Mouse (Mus musculus) thymus, adult 18-20 months (tissue): Measurements from ENCODE around the gene Kctd17.

ENCODE experiments used
- DNase-seq, 2 experiments: peaks; one replicate each; pipeline ENCODE4 v3.0.0; 2022; ENCODE audit warnings: mixed read lengths in 2 of 2

The Kctd17 gene

DNA sequence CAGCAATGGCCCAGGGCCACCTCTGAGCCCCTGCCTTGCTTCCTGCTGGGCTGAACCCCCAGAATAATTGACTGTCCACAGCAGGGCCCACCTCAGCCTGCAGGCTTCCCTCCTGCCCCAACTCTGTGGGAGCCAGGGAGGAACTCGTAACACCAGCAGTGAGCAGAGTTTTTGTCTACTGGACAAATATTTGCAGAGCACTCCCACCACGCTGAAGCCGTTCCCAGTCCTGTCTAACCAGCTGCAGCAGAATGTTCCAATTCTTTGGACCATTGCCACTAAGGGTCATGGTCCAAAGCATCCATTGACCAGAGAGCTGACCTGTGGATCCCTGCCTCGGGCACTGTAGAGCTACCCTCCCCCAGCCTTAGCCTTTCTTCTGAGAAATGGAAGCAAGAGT lies 11.4 kb upstream of the Kctd17 start:
- DNase-seq: no peak

DNA sequence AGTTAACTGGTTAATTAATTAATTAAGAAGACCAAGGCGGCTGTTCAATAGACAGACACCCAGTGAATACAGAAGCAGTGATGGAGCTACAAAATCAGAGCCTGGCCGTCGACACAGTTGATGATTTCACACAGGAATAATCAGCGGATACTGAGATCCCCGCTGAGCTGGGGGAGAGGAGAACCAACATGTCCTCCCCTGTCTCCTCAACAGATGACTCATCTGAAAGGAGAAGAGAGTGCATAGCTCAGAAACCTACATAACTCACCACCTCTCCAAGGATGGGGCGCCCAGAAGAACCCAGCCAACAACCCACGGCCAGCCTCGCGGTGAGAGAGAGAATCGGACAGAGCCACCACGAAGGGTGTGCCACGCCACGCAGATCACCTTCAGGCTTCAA lies 8.0 kb upstream of the Kctd17 start:
- no peak for DNase-seq

DNA sequence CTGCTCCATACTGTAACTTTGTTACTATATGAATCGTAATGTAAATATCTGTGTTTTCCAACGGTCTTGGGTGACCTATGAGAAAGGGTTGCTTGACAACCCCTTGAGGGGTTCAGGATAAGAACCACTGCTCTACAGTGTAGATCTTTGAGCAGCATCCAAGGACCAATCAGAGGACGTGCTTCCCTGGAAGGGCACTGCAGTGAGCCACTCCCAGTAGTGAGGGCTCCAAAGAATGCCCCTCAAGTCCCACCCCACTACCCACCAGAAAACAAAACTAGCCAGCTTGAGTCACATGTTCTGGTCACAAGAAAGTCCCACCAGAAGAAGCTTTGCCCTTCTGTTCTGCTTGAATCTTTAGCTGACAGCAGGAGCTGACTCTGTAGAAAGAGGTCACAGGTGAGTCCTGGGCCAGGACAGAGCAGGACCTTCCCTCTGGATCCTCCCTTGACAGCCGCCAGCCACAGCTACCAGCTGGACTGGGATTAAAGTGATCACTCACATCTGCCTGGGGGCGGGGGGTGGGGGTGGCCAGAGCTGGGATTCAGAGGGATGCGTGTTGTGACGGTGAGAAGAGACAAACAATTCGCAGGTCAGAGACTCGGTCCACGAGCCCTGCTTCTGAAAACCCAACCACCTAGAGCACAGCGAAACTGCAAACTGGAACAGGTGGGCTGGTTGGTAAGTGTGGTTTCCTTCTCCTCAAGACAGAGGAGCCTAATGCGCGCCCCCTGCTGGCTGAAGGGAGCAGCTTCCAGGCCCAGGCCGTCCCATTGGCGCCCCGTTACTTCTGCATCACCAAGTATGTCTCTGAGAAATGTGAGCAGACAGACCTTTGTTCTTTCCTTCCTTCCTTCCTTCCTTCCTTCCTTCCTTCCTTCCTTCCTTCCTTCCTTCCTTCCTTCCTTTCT lies 6.1 kb upstream of the Kctd17 start:
- DNase-seq: peak; percentile 67 to 69

DNA sequence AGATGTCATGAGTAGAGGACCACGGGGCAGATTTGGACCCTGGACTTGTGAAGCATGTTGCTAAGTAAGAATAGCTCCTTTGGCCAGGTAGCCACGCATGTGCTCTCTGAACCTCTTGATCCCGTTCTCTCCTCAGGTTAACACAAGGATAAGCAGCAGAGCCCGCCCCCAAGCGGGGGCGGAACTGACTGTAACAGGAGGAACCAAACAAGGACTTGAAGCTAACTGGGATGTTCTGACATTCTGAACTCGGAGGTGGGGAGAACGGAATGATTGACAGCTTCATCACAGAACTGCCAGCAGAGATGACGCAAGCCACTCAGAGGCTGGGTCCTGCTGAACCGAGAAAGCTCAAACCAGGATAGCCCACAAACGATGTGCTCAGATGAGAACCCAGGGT lies 3.9 kb upstream of the Kctd17 start:
- no peak for DNase-seq

DNA sequence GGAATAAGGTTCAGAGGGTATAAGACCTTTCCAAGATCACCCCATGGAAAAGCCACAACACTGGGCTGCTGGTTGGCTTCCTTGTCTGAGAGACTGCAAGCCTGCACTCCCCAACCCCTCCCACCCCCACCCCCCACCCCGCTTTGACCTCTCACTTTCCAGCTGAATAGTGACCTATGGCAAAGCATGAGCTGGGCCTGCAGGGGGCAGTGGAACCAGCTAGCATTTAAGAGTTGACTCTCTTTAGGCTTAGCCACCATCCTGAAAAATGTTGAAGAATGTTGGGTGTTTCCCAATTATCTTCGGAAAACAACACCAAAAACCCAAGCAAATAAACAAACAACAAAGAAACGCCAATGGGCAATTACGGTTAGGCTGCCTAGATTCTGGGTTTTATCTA lies 3.1 kb upstream of the Kctd17 start:
- DNase-seq: no peak

DNA sequence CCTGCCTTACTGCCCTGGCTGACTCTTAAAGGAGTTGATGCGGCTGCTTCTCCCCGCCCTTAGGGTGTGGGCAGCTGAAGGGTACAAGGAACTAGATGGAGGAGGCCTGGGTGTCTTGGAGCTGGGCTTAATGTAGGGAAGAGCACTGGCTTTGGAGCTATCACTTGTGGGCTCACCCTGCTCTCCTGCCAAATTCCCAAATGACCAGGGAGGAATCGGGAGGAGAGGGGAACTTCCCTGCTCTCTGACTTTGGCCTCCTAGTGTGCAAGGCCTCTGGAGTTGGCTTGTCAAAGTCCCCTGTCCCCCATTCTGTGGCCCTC lies 735 bp downstream of the Kctd17 start:
- no peak for DNase-seq

DNA sequence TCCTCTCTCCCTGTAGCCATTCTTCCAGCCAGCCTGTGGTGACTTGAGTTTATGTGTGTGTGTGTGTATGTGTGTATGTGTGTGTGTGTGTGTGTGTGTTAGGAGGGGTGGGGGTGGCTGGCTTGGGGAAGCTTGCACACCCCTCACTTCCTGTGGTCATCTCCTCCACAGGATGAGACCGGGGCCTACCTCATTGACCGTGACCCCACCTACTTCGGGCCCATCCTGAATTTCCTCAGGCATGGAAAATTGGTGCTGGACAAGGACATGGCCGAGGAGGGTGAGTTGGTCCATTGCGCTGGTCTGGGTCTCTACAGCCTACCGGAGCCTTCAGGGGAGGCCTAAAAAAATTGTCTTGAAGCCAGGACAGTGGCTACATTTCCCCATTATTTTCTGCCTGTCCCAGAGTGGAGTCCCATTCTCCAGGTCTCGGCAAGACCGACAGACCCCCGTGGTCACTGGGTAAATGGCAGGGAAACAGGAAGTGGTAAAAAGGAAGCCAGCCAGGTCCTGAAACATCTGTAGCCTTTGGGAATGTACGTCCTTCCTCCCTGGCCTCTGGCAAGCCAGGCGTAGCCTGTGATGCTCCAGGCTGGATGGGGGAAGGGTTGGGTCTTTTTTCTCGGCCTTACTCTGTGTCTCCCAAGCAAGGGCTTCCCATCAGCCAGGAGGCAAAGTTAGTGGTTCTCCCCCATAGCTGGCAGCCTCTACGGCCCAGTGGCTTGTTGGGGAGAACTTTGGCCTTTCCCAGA lies 1.7 kb downstream of the Kctd17 start:
- DNase-seq: no peak

DNA sequence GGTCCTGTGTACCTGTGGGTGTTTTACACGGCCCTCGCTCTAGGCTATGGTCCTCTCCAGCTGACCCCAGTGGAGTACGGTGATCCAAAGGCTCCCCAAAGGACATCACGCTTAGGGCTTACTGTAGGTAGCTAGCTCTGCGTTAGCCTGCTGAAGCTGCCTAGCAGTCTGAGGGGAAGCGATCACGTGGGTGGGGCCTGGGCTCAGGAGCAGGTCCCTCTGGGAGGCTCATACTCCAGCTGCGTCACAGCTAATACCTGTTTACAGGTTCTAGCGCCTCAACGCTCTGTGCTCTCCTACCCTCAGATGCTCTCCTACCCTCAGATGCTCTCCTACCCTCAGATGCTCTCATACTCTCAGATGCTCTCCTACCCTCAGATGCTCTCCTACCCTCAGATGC lies 2.5 kb downstream of the Kctd17 start:
- DNase-seq: no peak

DNA sequence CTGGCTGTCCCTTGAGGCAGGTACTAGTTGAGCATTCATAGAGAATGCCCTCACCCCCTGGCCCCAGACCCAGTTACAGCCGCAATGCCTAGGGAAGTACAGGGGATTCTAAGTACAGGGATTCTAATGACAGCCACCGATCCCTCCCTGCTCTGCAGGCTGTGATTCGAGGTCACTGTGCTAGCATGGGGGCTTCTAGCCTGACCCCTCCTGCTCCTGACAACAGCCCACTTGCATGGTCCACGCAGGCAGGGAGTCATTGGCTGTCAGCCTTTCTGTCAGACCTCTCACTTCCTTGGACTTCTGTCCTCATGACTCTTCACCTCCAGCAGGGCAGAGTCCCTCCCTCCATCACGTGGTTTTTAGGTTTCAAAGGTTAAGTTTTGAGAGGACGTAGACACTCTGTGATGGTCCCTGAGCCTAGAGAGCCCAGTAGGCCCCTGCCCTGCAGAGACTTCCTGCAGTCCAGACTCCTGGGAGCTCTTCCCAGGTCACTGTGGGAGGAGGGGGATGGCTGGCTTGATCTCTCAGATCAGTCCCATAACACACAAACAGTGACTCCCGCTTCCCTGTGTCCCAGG lies 3.3 kb downstream of the Kctd17 start:
- DNase-seq: no peak

DNA sequence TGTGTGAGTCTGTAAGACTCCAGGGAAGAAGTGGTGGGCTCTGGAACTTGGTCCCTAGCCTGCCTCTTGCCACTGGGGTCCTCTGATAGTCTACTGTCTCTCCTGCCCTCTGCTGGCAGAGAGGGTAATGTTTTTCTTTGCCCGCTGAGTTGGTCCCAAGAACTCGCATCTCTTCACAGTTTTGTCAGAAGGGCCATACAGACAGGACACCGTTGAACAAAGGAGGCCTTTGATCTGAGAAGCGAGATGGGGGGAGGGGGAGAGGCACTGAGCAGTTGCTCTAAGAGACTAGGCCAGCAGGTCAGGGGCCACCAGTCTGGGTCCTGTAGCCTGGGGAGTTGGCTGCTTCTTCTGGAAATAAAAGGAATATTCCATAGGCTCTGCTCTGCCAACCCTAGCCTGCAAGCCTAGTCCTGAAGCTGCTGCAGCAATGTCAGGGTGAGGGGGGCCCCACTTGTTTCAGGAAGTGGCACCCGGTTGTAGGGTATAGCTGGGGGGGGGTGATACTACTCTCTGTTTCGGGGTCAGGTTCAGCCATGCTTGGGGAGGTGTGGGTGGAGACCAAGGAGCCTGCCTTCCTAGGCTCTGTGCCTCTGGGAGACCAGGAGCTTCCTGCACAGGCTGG lies 6.6 kb downstream of the Kctd17 start:
- no peak for DNase-seq

DNA sequence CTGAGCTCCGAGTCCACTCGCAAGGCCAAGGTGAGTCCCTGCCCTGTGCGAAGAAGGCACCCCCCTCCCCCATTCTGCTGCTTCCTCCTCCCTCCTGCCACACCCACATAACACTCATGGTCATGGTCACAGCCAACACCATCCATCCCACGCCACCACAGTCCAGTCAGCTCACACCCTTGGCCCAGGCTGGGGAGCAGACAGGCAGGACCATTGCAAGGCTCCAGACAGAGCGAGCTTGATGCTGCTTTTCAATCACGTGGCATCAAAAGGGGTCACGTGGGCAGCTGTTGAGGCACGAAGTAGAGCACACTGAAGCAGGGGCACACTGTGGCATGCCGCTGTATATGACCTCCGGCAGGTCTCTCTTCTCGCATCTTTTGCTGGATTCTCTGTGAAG lies 7.3 kb downstream of the Kctd17 start:
- DNase-seq: no peak

DNA sequence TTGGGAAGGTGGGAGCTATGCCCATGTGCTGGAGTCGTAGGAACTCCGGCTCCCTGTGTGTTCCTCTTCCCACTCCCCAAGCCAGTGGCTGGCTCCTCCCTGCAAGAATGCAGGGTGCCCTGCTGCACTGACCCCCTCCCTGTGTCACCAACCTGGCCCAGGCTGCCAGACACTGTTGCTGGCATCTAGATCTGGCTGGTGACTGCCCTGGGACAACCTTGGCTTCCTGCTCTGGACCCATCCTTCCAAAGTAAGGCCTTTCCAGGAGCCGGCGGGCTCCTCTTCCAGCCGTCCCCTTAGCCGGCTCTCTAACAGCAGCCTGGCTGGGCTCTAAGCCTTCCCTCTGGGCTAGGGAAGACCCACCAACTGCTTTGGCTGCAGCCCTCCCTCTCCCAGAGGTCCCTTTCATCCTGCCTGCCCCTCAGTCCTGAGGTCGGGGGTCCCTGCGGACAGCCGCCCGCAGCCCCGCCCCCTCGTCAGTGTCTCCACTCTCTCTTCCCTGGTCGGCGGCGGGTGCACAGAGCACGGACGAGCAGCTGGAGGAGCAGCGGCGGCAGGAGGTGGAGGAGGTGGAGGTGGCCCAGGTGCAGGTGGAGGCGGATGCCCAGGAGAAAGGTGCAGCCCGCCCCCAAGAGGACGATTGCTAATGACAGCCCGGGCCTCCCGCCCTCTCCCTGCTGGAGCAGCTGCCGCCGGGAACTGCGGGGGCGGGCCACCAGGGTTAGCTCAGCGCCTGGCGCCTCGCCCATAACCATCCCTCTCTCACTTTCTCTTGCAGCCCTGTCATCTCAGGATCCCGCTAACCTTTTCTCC lies 8.2 kb downstream of the Kctd17 start:
- DNase-seq: no peak

DNA sequence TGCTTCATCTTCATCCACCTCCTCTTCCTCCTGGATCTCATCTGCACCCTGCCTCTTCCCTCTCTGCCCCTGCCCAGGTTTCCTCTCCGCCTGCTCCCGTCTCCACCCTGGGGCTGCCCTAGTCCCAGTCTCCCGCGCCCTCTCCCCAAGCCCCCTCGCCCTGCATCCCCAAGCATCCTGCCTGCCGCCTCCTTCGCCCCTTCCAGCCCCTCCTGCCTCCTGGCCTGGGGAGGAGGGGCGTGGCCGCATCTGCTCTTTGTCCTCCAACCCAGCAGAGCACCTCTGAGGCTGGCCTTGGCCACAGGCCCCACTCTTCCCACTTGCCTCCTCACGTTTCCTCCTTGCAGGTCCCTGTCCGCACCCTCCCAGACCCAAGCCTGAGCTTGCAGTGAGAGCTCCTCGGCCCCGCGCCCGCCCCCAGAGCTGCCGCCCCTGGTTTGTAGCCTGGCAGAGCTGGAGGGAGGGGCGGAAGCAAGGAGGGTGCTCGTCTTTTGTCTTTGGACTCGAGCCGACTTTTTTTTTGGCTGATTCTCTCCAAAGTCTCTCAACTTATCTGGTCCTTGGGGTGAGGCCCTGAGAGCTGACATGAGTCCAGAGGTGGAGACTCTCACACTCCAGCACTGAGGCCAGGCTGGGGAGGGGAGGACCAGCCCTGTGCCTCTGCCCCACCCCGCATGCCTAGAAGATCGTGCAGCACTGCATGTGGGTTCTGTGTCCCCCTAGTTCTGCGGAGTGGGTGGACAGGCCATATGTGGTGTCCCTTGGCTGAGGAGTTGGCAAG lies 9.1 kb downstream of the Kctd17 start:
- DNase-seq: no peak

DNA sequence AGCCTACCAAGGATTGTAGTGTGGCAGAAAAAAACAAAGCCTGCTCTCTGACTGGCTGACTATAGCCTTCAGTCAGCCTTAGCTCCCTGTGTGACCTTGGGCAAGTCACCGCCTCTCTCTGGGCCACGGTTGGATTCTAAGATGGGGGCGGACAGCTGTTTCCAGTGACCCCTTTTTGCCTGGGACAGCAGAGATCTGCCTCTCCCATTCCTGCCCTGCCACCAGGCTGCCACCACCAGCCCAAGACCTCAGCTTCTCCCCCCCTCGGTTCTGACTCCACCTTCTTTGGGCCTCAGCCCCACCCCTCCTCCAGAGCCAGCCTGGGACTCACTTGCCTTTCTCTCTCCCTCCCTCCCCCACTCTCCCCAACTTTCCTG lies 9.6 kb downstream of the Kctd17 start:
- no peak for DNase-seq

DNA sequence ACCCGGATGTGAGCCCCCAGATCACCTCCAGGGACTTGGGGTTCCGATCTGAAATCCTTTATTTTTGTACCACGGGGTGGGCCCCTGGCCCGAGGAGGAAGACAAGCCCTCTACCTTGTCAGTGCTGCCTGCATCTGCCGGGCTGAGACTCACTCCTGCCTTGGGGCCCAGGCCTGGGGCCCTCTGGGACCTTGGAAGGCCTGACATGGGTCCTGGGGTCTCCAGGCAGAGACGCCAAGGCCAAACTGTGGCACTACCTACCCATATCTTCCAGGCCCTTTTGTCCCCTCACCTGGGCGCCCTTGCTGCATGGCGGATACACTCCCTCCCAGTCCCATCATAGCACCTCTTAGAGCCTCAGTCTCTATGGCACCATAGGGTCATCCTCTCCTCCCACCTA lies 10.1 kb downstream of the Kctd17 start:
- DNase-seq: no peak

DNA sequence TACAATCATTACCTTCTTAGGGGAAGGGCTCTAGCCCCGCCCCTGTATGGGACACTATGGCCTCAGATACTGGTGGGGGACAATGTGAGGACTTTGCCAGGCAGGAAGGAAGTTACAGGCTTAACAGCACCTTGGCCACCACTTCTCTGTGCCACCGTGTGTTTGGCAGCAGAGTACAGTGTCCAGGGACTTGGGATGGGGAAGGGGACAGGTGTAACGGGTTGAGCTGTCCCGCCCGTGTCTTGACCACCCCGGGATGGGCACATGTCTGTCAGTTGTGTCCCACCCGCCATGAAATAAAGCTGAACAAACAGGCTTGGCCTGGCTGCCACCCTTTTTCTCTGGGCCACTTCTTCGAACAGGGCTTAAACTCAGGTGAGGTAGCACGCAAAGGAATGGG lies 10.6 kb downstream of the Kctd17 start:
- DNase-seq: no peak

DNA sequence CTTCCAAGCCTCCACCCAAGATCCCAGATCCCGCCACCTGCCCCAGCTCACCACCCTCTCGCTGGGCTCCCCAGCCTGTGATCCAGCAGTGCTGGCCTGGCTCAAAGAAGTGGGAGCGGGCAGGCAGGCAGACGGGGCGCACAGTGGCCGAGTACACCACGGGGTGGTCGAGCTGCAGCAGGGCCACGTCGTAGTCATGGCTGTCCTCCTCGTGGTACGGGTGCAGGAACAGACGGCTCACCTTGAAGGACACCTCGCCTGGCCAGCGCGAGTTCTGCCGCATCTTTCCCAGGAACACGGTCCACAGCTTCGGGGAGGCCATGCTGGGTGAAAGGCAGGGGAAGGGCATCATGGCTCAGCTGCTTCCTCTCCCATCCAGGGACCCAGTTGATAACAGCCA lies 13.9 kb downstream of the Kctd17 start:
- DNase-seq: no peak

DNA sequence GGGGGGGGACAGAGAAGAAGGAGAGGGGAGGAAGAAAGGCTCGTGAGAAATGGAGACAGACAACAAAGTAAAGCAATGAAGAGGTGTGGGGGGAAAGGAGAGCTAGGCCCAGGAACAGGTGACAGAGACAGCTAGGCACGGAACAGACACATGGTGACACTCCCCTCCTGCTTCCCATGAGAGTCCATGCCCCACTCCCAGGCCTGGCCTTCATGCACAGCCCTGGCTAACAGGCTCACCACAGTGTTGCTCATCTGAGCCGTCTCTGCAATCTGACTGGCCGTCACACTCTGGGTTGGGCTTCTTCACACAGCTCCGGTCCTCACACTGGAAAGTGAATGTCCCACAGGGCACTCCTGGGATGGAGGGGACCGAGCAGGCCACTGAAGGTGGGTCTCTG lies 15.5 kb downstream of the Kctd17 start:
- DNase-seq: no peak

DNA sequence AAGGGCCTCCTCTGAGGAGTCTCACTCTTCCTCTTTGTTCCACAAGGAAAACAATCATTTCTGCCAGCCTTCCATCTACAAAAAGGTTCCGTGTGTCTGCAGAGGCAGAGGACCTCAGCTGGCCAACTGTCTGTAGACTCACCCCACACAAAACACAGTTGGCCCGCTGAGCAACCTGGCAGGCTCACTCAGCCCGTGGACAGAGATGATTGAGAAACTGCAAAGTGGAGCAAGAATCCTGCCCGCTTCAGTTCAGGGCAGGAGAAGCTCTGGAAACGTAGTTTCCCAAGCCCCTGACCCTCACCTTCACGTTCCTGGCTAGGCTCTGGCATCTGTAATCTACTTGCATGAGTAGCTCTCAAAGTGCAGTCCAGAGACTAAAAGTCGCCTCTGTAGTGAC lies 18.8 kb downstream of the Kctd17 start:
- no peak for DNase-seq

DNA sequence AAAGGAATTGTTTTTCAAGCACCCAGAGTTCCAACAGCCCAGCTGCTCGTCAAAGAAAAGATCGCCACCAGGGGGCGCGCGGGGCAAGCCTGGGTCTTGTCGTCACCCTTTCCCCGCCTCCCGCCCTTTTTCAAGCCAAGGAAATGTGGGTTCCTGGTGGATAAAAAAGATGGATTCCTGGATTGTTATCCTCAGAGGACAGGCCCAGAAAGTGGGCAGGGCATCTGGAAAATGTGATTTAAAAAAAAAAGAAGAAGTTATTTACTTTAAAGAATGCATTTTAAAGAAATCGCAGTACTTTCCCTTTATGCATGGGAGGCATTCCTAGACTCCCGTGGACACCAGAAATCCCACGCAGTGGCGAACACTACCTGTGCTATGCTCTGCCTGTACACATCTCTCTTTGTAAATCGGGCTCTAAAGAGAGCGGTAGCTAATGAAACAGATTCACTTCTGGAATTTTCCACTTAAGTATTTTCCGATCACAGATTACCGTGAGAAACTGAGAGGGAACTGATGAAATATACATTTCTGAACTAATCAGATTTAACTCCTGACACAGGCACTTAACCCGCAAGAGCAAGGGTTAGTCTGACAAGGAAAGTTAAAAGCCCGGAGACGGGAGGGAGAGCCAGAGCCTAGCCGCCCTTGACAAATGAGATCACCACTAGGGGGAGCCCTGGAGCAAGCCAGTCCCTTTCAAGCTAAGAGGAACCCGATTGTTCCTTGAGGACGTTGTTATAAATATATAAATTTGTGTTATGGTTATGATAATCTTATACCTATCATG lies 19.6 kb downstream of the Kctd17 start:
- peak; percentile 69 to 70 for DNase-seq

DNA sequence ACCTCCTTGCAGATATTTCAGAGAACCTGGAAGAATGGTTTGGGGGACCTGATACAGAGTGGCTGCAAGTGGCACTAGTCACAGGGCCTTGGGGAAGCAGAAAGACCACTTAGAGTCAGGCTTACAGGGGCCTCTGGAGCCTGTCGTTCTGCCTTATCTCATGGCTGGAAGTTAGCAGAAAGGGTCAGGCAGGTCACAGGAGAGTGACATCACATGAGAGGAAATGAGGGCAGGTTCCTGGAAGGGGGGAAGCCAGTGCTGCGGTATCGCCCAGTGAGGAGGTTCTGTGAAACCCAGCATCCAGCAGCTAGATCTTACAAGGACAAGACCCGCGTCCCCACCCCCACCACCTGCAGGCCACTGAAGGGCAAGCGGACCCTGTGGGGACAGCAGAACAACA lies 20.8 kb downstream of the Kctd17 start:
- no peak for DNase-seq
